Mouse (Mus musculus): Measurements from ENCODE around the gene Catsperz. TPM values are rescaled to one million over a fixed set of nuclear protein-coding genes. Genes with fewer than 3 reads are reported as not detected.

Catsperz gene
- polyA plus RNA-seq, 2 experiments: 5.4 to 5.6 TPM

GRCm38 (mm10) chr19:6934195-6934977 is 9.2 kb upstream of the Catsperz start, which contains the start of gene Kcnk4:
Gene Kcnk4 (minus strand): TSS chr19:6934515.
- H3K4me2 ChIP-seq (replicated peaks; ENCODE audit: low read depth, low read length, severe bottlenecking): peak within 1 kb of the TSS; percentile 71
- 7% methylated on average over 23 of the region's 23 CpGs for WGBS
- no peak within 1 kb of the TSS for H3K27ac ChIP-seq (replicated peaks; ENCODE audit: low read depth, low read length)
- DNase-seq (ENCODE audit: low spot score) (no peak), ATAC-seq (ENCODE audit: low FRiP score, low read depth) (no peak)
- H3K9ac ChIP-seq (ENCODE audit: low read depth, low read length, severe bottlenecking): peak within 1 kb of the TSS; percentile 49
- H3K4me1 ChIP-seq (ENCODE audit: control insufficient read depth, insufficient read depth, low read length): peaks cover 9% of the 10 kb centered on the region; the same call in 1 of the 2 replicates
- no peak for TF ChIP-seq POLR2A (IDR thresholded peaks at IDR 0.05; ENCODE audit: borderline replicate concordance, extremely low read depth, insufficient read depth, insufficient read length)
- 0 out of 2 replicates have a peak, but pooled peaks cover 2% of the 10 kb centered on the region for H3K36me3 ChIP-seq (ENCODE audit: control insufficient read depth, insufficient read depth, low read length)
- H3K4me3 ChIP-seq (replicated peaks; ENCODE audit: low read length): peak within 1 kb of the TSS; percentile 42
- H3K27me3 ChIP-seq (ENCODE audit: control insufficient read depth, insufficient read depth, low read length): peaks cover 61% of the 10 kb centered on the region
- no peaks in the 10 kb centered on the region for H3K9me3 ChIP-seq (ENCODE audit: control insufficient read depth, low read length)

DNA sequence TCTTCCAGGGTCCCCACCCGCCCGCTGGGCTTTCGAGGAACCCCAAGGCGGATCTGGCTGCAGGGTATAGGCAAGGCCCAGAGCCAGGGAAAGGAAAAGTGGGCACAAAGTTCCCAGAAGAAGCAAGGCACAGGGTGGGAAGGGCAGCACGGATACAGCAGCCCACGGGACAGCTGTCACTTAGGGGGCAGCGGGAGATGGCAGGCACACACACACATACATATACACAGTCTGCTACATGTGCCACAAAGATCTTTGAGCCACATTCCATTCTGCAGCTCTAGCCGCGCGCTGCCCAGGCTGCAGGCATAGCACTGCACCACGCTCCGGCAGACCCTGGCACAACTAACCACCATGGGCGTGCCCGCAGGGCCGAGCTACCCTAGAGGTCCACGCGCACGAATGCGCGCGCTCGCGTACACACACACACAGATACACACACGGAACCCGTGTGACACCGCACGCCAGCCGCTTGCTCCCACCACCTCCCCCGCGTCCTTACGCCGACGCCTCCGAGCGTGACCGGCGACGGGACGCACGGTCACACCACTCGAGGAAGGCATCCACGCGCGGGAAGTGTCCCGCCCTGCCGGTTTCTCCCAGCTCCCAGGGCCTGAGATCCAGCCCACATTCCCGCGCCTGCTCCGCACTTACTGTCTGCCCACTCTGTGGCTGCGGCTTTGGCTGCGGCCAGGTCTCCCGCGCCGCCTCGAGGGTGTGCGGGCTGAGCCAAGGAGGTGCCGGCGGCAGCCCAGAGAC is 8.4 kb upstream of the Catsperz start:
- ATAC-seq (ENCODE audit: low FRiP score, low read depth) (0 out of 2 replicates have a peak, but pooled peaks have one; percentile 46), DNase-seq (ENCODE audit: low spot score) (no peak)
- H3K4me2 ChIP-seq (replicated peaks; ENCODE audit: low read depth, low read length, severe bottlenecking): peak overlapping the region; percentile 71
- peaks cover 69% of the 10 kb centered on the region for H3K27me3 ChIP-seq (ENCODE audit: control insufficient read depth, insufficient read depth, low read length)
- H3K27ac ChIP-seq (replicated peaks; ENCODE audit: low read depth, low read length): no peak overlapping the region
- H3K4me3 ChIP-seq (replicated peaks; ENCODE audit: low read length): peak overlapping the region; percentile 42
- 0 out of 2 replicates have a peak, but pooled peaks cover 2% of the 10 kb centered on the region for H3K36me3 ChIP-seq (ENCODE audit: control insufficient read depth, insufficient read depth, low read length)
- TF ChIP-seq POLR2A (IDR thresholded peaks at IDR 0.05; ENCODE audit: borderline replicate concordance, extremely low read depth, insufficient read depth, insufficient read length): no peak
- 3% methylated on average over 51 of the region's 58 CpGs for WGBS
- peak overlapping the region; percentile 49 for H3K9ac ChIP-seq (ENCODE audit: low read depth, low read length, severe bottlenecking)
- H3K9me3 ChIP-seq (ENCODE audit: control insufficient read depth, low read length): no peaks in the 10 kb centered on the region
- H3K4me1 ChIP-seq (ENCODE audit: control insufficient read depth, insufficient read depth, low read length): peaks cover 9% of the 10 kb centered on the region; the same call in 1 of the 2 replicates

DNA sequence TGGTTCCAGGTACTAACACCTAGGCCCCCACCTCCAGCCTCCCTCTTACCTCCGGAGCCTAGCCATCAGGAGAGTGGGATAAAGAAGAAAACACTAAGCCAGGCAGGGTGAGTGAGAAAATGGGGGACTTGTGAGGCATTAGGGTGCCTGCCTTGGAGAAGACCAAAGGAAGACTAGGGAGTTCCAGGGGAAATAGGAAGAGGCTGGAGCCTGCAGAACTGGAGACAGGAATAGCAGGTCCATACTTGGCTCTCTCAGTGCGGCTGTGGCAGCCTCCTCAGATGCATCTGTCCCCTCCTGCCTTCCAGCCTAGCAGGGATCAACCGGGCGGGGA is 7.9 kb upstream of the Catsperz start:
- DNase-seq (ENCODE audit: low spot score) (no peak), ATAC-seq (ENCODE audit: low FRiP score, low read depth) (no peak)
- Histone ChIP-seq H3K9ac (ENCODE audit: low read depth, low read length, severe bottlenecking) (peak overlapping the region; percentile 49; the same call in 1 of the 2 replicates), H3K27me3 (ENCODE audit: control insufficient read depth, insufficient read depth, low read length) (peaks cover 74% of the 10 kb centered on the region), H3K4me2 (replicated peaks; ENCODE audit: low read depth, low read length, severe bottlenecking) (peak overlapping the region; percentile 71), H3K36me3 (ENCODE audit: control insufficient read depth, insufficient read depth, low read length) (no peaks in the 10 kb centered on the region), H3K27ac (replicated peaks; ENCODE audit: low read depth, low read length) (no peak overlapping the region), H3K9me3 (ENCODE audit: control insufficient read depth, low read length) (no peaks in the 10 kb centered on the region), H3K4me3 (replicated peaks; ENCODE audit: low read length) (peak overlapping the region; percentile 42), H3K4me1 (ENCODE audit: control insufficient read depth, insufficient read depth, low read length) (peaks cover 9% of the 10 kb centered on the region; the same call in 1 of the 2 replicates)
- 19% methylated on average over 4 of the region's 4 CpGs for WGBS
- no peak for TF ChIP-seq POLR2A (IDR thresholded peaks at IDR 0.05; ENCODE audit: borderline replicate concordance, extremely low read depth, insufficient read depth, insufficient read length)

DNA sequence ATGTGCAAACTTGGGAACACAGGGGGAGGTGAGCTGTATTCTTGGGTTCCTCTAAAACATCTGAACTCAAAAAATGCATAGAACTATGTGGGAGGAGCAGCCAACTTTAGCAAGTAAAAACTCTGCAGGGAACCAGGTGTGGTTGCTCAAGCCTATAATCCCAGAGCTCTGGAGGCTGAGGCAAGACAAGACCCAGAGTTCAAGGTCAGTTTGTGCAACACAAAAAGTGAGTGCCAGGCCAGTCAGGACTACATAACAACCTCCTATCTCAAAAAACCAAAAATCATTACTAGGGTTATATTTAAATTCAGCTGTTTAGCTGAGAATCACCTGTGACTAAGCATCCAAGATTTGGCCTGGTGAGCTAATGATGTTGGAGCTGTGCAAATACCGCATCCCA is 6.8 kb upstream of the Catsperz start:
- 74% methylated on average over 1 of the region's 1 CpGs for WGBS
- Histone ChIP-seq H3K4me2 (replicated peaks; ENCODE audit: low read depth, low read length, severe bottlenecking) (no peak overlapping the region), H3K4me3 (replicated peaks; ENCODE audit: low read length) (no peak overlapping the region), H3K27ac (replicated peaks; ENCODE audit: low read depth, low read length) (no peak overlapping the region), H3K9me3 (ENCODE audit: control insufficient read depth, low read length) (no peaks in the 10 kb centered on the region), H3K4me1 (ENCODE audit: control insufficient read depth, insufficient read depth, low read length) (peaks cover 9% of the 10 kb centered on the region; the same call in 1 of the 2 replicates), H3K36me3 (ENCODE audit: control insufficient read depth, insufficient read depth, low read length) (no peaks in the 10 kb centered on the region), H3K9ac (ENCODE audit: low read depth, low read length, severe bottlenecking) (no peak overlapping the region), H3K27me3 (ENCODE audit: control insufficient read depth, insufficient read depth, low read length) (peaks cover 85% of the 10 kb centered on the region)
- TF ChIP-seq POLR2A (IDR thresholded peaks at IDR 0.05; ENCODE audit: borderline replicate concordance, extremely low read depth, insufficient read depth, insufficient read length): no peak
- DNase-seq (ENCODE audit: low spot score) (no peak), ATAC-seq (ENCODE audit: low FRiP score, low read depth) (no peak)

DNA sequence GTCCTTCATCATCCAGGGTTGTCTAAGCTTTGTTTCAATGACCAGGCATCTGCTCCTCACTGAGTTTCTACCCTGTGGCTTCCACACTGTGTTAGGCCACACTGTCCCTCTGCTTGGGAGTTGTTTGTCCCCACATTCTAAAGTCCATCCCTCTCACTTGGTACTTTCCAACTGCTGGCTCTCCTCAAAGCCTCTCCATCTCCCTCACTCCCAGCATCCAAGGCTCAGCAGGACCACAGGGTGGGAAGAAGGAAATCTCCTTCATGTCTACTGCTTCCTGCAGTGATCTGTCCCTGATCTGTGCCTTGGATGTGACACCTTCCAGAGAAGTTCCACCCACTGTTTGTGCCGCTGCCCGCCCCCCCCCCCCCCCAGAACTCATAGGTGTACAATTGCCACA is 5.8 kb upstream of the Catsperz start:
- TF ChIP-seq POLR2A (IDR thresholded peaks at IDR 0.05; ENCODE audit: borderline replicate concordance, extremely low read depth, insufficient read depth, insufficient read length): no peak
- Histone ChIP-seq H3K27ac (replicated peaks; ENCODE audit: low read depth, low read length) (no peak overlapping the region), H3K9me3 (ENCODE audit: control insufficient read depth, low read length) (no peaks in the 10 kb centered on the region), H3K4me1 (ENCODE audit: control insufficient read depth, insufficient read depth, low read length) (peaks cover 9% of the 10 kb centered on the region; the same call in 1 of the 2 replicates), H3K4me3 (replicated peaks; ENCODE audit: low read length) (no peak overlapping the region), H3K36me3 (ENCODE audit: control insufficient read depth, insufficient read depth, low read length) (no peaks in the 10 kb centered on the region), H3K27me3 (ENCODE audit: control insufficient read depth, insufficient read depth, low read length) (peaks cover 92% of the 10 kb centered on the region), H3K4me2 (replicated peaks; ENCODE audit: low read depth, low read length, severe bottlenecking) (no peak overlapping the region), H3K9ac (ENCODE audit: low read depth, low read length, severe bottlenecking) (no peak overlapping the region)
- DNase-seq (ENCODE audit: low spot score) (no peak), ATAC-seq (ENCODE audit: low FRiP score, low read depth) (no peak)
- no CpG with 5 or more reads among the region's 2 CpGs for WGBS

Measured in limb, embryonic 14.5 days (tissue).